Mouse (Mus musculus) 416B (cell line): ENCODE data around the gene Wnt7a.
A peak's percentile ranks its signal among the peaks of the same experiment; 100 is the strongest.

Source experiments
- DNase-seq: peaks from one replicate; pipeline ENCODE4 v3.0.0; 2011; ENCODE audit warnings: low read depth

Gene Wnt7a

DNA sequence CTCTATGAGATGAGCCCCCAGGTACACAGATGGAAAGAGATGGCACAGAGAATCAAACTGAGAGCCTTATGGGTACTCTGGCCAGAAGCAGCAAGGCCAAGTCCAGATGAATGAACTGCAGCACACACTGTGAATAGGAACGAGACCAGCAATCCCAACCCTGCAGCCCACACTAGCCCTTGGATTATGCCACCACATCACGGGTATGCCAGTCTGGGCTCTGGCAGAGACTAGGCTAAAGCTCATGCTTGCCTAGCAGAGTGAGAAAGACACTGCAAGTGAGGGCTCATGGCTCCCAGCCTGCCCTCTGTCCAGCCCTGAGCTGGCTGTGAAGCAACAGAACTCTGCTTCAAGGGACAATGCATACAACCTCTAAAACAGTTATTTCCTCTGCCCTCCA lies 26.7 kb downstream of the Wnt7a start:
- DNase-seq = no peak

DNA sequence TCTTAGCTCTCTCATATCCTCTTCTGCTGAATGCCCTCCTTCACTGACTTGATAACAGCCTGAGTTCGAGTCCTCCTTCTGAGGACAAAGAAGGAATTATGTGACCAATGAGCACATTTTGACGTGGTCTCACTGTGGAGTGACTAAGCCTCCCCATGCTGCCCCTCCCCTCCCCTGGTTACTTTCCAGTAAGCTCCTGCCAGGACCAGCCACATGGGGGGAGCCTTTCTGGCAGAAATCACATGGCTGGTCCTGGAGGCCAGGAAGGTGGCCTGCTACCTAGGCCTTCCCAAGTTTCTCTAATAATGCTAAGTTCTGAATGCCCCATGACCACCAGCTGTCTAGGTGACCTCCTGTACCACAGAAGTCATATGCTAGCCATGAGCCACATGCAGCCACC lies 27.3 kb downstream of the Wnt7a start:
- no peak for DNase-seq

DNA sequence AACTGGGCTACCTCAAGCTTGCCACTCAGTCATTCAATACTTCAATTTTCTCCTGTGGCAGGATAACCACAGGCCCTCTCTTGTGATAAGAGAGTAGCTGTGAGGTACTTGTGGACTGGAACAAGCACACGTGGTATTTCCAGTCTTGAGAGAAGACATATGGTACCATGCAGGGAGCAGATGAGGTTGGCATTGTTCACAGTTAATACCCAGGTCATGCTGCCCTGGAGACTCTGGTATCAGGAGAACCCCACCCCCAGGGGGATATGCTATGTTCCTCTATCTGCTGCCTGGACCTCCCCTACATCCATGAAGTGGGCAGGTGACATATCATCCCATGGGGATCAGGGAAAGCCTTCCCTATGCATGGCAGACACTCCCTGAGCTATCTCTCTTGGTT lies 27.9 kb downstream of the Wnt7a start:
- no peak for DNase-seq

DNA sequence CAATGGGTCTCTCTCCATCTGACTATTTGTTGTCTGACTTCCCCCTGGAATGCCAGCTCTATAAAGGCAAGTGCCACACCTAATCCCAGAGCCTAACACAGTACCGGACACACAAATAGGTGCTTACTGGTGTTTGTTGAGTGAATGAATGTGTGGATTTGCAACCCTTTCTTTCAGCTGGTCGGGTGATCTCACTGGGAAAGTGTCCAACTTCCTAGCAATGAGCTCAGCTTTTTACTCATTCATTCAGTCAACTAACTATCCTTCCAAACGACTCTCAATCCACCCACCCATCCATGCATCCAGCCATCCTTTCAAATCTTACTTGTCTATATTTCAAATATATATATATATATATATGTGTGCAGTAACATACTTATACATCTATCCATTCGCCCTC lies 31.3 kb downstream of the Wnt7a start:
- DNase-seq = no peak

DNA sequence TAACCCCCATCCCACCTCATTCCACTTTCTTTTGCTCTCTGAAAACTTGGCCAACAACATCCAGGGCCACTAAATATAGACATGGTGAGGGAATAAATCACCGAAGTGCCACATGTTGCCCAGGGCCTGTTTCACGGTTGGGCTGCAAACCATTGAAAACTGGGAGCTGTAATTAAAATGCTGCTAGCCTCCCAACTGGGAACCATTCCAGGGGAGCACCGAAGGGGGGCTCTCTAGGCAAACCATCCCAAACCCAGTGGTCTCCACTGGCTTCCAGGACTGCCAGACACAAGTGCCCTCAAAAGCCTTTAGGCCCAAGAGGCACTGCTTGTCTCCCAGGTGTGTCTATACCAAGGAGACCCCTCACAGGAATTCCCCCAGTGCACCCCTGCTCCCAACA lies 31.9 kb downstream of the Wnt7a start:
- no peak for DNase-seq

DNA sequence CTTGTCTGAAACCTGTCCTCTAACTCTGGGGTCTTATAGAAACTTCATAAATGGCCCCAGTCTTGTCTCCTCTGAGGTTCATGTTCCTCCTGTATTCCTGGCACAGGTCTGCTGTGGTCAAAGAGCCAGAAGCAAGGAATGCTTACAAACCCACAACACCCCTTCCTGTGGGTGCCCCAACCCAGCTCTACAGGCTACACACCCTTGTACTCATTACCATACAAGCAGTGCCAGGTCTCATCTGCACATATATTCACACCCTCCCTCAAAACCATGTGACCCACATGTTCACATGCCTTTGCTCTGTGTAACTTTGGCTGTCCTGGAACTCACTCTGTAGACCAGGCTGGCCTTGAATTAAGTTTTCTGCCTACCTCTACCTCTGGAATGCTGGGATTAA lies 38.2 kb downstream of the Wnt7a start:
- no peak for DNase-seq

DNA sequence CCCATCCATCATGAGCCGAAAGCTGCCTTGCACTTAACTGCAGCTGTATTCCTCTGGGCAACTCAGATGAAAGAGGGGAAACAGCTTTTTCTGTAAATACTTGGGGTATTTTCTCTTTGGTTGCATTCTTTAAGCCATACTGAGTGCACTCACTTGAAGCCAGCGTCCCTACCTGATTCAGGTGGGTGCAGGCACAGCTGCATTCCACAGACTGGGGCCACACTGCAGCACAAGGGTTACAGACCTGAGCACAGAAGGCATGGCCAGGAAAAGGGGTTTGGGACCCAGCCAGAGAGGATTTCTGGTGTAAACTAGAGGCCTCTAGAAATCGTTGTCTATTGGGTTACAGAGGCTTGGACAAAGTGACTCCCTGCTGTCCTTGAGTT lies 38.6 kb downstream of the Wnt7a start:
- DNase-seq = no peak

DNA sequence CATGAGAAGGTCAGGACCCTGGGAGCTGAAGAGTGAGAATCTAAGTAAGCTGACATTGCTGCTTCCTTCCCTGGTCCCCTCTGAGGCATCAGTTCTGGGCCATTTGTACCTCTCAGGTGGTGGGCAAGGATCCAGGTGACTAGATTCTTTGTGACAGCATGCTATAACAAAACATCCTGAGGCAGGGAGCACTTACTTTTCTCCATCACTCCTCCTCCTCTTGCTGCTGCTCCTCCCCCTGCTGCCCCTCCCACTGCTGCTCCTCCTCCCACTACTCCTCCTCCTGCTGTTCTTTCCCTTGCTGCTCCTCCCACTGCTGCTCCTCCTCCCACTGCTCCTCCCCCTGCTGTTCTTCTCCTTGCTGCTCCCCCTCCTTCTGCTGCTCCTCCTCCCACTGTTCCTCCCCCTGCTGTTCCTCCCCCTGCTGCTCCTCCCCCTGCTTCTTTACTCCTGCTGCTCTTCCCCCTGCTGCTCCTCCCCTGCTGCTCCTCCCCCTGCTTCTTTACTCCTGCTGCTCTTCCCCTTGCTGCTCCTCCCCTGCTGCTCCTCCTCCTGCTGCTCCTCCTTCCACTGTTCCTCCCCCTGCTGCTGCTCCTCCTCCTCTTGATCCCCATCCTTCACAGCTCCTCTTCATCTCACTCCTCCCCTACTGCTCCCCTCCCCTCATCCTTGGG lies 39.1 kb downstream of the Wnt7a start:
- peak; percentile 24 for DNase-seq

DNA sequence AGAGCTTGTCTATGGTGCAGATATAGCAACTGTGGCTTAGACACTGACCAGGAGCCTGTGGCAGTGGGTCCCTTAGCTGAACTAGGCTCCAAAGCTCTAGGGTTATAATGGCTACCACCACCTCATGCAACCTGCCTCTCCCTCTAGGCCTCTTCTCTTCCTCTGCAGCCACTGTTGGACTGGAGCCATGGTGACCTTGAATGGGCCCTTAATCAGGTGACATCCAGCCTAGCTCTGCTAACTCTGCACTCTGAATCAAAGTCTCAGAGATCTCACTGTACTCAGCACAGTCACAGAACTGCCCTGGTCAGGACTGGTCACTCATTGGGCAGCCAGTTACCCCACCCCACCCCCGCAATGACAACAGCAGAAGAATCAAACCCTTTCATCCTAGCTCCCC lies 44.4 kb downstream of the Wnt7a start:
- no peak for DNase-seq

DNA sequence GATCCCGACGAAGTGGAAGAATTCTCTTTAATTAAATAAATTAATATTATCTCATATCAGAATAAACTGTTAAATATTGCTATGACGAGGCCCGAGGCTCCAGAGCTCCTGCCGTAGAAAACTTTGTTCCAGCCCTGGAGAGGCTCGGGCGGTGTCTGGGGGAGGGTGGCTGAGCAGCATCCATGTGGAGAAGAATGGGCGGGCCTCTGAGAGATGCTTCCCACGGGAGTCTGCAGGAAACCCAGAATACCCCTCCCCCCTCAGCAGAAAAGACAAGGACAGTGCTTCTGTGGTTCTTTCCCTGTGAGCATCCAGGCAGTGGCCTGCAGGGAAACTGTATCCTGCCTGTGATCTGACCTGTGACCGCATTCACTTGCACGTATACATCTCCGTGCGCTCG lies 45.7 kb downstream of the Wnt7a start:
- no peak for DNase-seq

DNA sequence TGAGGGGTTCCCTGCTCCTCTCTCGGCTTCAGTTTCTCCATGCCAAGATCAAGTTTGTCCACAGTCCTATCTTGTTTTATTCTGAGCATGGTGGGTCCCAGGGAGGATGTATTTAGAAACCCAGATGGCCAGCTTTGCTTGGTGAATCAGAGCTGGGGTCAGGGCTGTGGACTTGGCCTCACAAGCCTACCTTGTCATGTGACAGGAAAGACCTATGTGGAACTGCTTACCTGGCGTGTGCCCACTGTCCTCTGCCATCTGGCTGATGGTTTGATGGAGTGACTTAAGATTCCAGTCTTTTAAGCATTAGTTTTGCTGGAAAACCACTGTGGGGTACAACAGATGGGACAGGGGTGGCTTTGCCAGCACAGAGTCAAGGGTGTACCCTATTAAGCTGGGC lies 48.4 kb downstream of the Wnt7a start:
- no peak for DNase-seq

DNA sequence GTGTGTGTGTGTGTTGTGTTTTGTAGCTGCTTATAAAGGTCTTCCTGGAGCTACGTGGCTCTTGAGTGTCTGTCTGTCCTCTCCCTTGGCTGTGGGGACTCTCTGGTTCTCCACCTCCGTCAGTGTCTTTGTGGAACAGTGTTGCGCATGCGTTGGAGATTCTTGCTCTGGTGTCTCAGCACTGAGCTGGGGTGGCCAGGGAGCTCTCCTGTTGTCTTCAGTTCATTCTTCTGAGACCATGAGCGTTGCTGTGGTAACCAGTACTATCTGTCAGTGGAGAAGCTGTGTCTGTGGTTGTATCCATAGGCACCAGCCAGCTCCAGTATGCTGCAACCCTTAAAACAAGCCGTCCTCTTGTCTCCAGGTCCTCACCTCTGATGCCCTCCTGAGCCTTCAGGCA lies 50.2 kb downstream of the Wnt7a start:
- no peak for DNase-seq

DNA sequence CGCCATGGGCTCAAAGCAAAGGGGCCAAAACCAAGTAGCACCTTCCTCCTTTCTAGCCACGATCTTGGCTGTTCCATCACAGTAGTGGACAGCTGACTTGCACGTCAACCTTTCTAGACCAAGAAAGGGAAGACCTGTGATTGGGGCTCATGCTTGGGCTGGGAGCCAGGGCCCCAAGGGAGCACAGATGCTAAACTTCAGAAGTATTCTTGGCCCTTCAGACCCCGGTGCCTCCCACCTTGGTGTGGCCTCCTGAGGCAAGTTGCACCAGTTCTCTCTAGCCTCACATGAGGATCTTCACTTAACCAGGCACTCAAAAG lies 50.8 kb downstream of the Wnt7a start:
- DNase-seq = no peak

DNA sequence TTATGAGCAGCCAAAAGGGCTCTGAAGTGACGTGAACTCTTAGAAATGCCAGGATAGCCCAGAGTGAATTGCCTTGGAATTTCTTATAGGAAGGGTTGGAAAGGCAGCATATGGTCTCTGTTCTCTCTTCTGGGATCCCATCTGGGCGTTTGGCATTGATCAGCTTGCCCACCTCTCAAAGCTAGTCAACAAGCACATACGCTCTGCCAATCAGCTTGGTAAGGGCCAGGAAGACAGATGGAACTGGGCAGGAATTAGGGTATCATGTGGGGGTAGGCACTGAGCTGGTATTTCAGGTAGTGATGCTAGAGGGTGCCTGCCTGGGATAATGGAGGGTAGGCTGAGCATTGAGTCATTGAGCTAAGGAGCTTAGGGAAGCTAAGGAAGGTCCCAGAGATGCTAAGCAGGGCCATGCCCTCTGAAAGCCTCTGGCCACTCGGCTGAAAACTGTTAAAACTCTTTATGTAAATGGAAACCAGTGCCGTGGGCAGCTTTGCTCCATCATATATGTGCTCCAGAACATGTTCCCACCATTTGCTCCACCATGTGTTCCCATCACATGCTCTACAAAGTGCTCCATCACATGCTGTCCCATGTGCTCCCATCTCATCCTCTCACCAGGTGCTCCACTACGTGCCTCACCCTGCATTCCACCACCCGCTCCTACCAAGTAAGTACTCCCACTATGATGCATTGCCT lies 51.3 kb downstream of the Wnt7a start:
- no peak for DNase-seq

DNA sequence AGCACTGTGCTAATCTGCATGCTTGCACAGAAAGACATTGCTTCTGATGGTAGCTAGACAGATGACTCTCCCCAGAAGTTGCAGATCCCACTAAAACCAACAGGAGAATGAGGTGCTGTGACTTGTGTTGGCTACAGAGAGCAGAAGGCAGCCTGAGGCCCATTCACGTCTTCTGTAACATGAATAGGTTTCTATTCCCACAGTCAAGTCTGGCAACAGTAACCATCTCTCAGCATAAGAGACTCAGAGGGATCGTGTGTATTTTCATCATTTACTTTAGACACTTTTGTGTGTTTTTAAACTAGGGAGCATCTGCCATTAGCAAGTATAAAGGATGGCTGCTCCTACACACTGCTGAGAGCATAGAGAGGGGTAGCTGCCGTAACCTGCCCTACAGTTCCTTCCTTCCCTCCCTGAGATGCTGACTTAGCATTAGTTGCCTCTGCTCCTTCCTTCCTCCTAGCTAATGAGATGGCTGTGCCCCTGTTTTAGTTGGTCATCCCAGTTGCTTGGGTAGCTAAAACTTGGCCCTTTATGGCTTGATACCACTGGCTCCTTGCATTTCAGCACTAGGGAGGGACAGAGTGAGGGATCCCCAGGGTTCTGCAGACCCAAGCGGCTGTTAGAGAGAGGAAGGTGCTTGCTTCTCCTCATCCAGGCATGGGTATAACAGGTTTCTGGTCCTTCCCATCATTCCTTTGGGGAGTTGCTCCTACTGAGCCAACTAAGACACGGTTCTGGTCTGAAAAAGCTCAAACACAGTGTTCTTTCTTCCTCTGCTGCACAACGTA lies 52.1 kb downstream of the Wnt7a start:
- DNase-seq = no peak

DNA sequence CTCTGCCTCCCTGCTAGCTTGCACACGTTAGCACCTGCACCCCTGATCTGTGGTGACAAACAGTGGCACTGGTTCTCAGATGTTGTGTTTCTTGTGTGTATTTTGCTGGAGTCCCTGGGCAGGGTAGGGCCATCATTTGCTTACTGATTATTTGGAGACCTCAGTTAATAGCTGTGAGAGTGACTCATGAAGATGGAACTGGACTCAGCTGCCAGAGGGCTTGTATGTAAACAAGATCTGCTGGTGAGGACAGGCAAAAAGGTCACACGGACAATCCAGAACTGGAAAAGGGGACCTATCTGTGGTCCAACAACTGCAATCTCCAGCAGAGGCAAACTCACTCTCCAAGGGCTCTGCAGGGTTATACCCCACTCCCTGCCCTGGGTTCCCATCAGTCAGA lies 52.8 kb downstream of the Wnt7a start:
- DNase-seq = no peak

DNA sequence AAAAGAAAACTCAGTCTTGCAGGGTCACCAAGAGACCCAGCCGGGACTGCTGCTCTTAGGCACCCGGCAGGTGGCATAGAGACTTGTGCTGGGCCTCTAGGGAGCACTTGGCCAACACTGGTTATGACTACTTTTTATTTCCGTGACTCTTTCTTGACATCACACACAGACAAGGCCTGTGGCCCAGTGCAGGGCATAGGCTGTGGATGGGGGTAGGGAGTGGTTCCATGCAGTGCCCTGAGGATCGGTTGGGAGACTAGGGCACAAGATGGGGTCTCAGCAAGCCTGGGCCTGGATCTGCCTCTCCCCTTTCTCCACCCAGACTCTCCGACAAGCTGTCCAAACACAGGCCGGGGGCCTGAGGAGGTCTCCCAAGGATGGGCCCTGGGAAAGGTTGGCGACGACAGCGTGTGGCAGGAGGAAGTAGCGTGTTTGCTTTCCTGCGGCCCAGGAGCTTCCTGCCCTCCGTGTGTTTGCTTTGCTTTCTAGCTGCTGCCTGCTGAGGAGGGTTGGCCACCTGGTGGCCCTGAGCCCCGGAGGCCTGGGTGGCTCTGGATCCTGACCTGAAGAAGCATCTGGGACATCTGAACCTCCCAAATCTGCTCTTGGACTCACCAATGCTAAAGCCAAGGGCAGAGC lies 53.8 kb downstream of the Wnt7a start:
- DNase-seq = no peak

DNA sequence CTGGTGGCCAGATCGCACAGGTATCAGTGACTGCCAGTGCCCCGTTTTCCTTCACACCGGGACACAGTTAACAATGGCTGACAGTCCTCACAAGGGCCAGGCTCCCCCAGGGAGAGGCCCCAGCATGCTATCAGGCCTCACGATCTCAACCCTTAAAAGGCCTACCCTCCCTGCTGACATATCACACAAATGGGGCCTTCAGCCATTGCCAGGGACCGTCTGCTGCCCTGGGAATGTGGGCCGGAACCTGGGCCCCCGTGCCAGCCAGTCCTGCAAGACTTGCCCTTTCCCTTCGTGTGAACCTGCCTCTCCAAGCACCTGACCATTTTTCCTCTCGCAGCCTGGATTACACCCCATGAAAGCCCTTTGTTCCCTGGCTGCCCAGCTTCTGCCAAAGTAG lies 61.5 kb downstream of the Wnt7a start:
- DNase-seq = no peak

DNA sequence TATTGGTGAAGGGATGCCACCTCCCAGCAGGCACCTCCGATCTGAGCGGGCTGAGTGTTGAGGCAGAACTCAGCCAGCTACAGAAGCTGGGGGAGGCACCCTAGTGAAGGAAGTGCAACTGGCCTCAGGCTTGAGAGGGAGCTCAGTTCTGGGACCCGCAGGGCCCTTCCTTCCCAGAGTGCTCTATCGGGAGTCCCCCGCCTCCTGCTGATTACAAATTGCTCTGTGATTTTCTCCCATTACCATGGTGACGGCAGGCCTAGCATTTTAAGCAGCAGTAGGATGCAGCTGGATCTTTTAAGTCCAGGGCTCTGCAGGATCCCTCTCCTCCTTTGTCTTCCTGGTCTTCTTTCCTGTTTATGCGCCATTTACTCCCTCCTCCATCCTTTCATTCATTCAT lies 63.4 kb downstream of the Wnt7a start:
- no peak for DNase-seq

DNA sequence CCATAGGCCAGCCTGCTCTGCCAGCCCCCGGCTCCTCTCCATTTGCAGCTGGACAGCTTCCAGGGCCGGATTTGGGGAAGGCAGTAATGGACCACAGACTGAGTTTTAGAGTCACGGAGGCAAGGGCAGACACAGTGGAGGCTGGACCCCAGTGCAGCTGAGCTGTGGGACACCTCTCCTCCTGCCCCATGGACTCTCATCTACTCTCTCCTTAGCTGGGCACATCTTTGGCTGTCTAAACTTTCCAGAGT lies 64.3 kb downstream of the Wnt7a start:
- no peak for DNase-seq

DNA sequence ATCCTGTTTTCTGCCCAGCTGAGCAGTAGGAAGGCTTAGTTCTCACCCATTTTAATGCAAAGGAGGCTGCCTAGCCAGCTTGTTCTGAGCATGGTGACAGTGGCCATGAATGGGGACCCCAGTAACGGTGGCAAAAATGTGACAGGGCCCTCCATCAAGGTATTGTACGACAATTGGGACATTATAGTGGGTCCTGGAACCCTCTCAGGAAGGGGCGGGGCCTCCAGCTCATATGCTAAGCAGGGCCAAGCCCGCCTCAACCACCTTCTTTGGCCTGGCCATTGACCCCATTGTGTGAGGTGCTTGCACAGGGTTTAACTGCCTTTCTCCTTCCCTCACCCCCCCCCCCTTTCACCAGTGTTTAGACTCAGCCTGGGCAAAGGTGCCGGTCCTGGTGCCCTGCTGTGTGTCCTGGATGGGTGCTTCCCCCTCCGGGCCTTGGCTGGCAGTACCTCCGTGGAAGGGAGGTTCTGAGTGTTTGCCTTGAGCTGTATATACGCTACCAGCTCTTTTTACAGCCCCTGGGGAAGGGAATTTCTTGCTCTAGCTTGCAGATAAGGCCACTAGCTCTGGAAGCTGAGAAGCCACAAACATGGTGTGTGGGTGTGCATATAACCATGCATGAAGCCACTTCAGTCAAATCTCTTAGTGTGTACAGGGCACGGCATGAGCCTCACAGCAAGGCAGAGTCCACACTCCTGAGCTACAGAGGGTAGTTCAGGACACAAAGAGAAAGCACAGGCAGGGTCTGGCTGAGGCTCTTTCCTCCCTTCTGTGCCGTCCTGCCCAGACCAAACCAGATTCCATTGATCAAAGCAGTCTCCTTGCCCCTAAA lies 64.9 kb downstream of the Wnt7a start:
- no peak for DNase-seq

DNA sequence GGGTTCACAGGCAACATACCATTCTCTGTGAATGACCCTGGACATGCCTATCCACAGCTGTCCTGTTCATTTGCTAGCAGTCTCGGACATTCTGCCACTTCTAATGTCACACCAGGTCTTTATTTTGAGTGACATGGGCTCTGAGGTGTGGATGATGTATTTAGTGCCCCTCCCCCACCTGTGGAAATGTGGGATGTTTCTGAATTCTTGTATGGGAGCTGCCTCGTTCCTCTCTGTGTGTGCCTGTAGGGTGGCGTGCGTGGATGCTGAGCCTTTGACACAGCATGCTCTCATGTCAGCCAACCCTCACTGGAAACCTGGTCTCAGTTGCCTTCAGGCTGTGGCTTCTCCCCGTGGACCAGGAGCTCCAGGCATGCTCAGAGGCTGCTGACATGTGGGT lies 66.1 kb downstream of the Wnt7a start:
- no peak for DNase-seq
